Mouse (Mus musculus) intestine, embryonic 15.5 days (tissue): ENCODE data around the gene Clic1. TPM values are rescaled to one million over a fixed set of nuclear protein-coding genes. Genes with fewer than 3 reads are reported as not detected.
A peak's percentile ranks its signal among the peaks of the same experiment; 100 is the strongest.
"Not testable (repeated sequence)": the region's sequence is repeated elsewhere in the genome, so short reads cannot be mapped to it uniquely, and the experiment has no call there.

ENCODE experiments used
- ATAC-seq: fragments of 200-750 bp; cut with Nextera tagmentation; 2 replicates; pipeline ENCODE4 v1.8.0; 2017; ENCODE audit warnings: moderate TSS enrichment, moderate library complexity
- H3K27ac ChIP-seq: fragments of 300-500 bp; sonication (generic); 2 replicates; pipeline ENCODE4 v1.5.1; 2015; ENCODE audit warnings: mild to moderate bottlenecking, inconsistent platforms
- H3K27me3 ChIP-seq: fragments of 300-500 bp; sonication (generic); replicated peaks from 2 replicates; pipeline ENCODE4 v1.6.1; 2015; ENCODE audit warnings: inconsistent platforms
- H3K36me3 ChIP-seq: fragments of 300-500 bp; sonication (generic); 2 replicates; pipeline ENCODE4 v1.6.1; 2015; ENCODE audit warnings: inconsistent platforms
- H3K4me1 ChIP-seq: fragments of 300-500 bp; sonication (generic); replicated peaks from 2 replicates; pipeline ENCODE4 v1.6.1; 2015; ENCODE audit warnings: inconsistent platforms
- H3K4me2 ChIP-seq: fragments of 300-500 bp; sonication (generic); replicated peaks from 2 replicates; pipeline ENCODE4 v1.6.1; 2015; ENCODE audit warnings: mild to moderate bottlenecking, inconsistent platforms
- H3K4me3 ChIP-seq: fragments of 300-500 bp; sonication (generic); replicated peaks from 2 replicates; pipeline ENCODE4 v1.5.1; 2015; ENCODE audit warnings: inconsistent platforms
- H3K9ac ChIP-seq: fragments of 300-500 bp; sonication (generic); 2 replicates; pipeline ENCODE4 v1.6.1; 2015; ENCODE audit warnings: inconsistent platforms
- H3K9me3 ChIP-seq: fragments of 300-500 bp; sonication (generic); 2 replicates; pipeline ENCODE4 v1.6.1; 2016; ENCODE audit warnings: inconsistent platforms
- WGBS: fragments of 180-500 bp; shearing (Covaris S2); methylation state at CpG from one replicate; pipeline ENCODE4 v1.1.7; 2015; 5-methylcytosine and 5-hydroxymethylcytosine counted together
- polyA plus RNA-seq: library from polyadenylated mRNA; unstranded; fragments of >200 nt; fragmentation: Nextera tagmentation; extraction: Ambion mirVana; gene quantifications from 2 replicates; pipeline ENCODE4 v1.2.1, GENCODE M21; 2015

The Clic1 gene
- 385 and 387 TPM in 2 replicates for polyA plus RNA-seq

DNA sequence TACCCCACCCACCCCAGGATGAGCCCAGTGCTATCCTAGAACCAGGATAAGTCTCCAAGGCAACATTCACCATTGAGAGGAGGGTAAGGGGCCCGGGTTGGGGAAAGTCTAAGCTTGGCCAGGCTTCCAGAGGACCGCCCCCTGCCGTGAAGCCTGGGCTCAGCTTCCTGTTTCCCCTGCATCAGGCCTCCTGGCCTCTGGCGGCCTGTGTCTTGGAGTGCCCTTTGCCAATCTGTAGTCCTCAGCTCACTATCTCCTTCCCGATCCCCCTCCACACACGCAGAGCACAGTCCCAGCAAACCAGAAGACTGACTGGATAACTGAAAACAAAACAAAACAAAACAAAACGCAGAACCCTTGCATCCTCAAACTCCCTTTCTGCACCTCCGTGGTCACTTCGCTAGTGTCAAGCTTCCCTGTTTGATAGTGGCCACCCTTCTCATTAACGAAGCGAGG, at the start of gene Clic1:
TSS of gene Clic1 (plus strand) at position 406 of the 456 bp plus-strand sequence.
- H3K4me2 ChIP-seq, result peak within 1 kb of the TSS; percentile 99
- under 1% methylated on average over 11 of the region's 11 CpGs for WGBS
- peaks cover 43% of the 10 kb centered on the region for H3K4me1 ChIP-seq
- peak within 1 kb of the TSS; percentile 100 for H3K27ac ChIP-seq
- H3K36me3 ChIP-seq, result peaks cover 14% of the 10 kb centered on the region
- peak within 1 kb of the TSS; percentile 79 for H3K9ac ChIP-seq
- 0 out of 2 replicates have a peak, but pooled peaks cover 4% of the 10 kb centered on the region for H3K9me3 ChIP-seq
- H3K27me3 ChIP-seq, result no peaks in the 10 kb centered on the region
- H3K4me3 ChIP-seq, result peak within 1 kb of the TSS; percentile 61
- ATAC-seq, result peak; percentile 50

DNA sequence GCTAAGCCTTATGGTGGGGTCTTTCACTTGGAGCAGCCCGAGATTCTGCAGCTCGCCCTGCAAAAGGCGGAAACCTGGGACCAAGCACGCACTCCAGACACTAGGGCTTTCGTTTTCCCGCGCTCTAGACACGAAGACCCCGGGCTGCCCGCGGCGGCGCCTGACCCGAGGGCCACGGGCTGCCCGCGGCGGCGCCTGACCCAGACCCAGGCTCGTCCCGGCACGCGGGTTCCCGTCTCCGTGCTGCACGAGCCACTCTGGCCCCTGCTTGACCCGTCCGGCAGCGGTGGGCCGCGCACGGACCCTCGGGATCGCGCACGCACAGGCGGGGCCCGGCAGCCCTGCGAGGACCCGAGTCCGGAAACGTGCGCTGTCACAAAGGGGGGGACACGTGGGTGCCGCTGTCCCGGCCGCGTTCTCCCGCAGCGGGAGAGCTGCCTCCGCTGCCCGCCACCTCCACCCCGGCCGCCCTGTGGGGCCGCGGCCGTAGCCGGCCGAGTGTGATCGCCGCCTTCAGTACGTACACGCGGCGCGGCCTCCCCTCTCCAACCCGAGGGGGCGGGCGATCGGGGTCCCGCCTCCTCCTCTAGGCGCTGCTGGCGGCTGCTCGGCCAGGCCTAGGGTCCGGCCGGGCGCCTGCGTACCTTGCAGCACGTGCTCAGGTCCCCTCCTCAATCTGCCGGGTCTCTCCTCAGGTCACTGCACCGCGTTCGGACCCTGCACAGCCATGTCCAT, 48.9 kb upstream of the Clic1 start, which contains the start of gene Vars:
TSS of gene Vars (plus strand) at position 271 of the 735 bp plus-strand sequence.
- peak within 1 kb of the TSS; percentile 98 for H3K27ac ChIP-seq
- H3K4me1 ChIP-seq, result peaks cover 48% of the 10 kb centered on the region
- no peaks in the 10 kb centered on the region for H3K27me3 ChIP-seq
- peak within 1 kb of the TSS; percentile 80 for H3K4me3 ChIP-seq
- peak within 1 kb of the TSS; percentile 93 for H3K4me2 ChIP-seq
- peak; percentile 92 for ATAC-seq
- H3K9ac ChIP-seq, result peak within 1 kb of the TSS; percentile 98
- H3K36me3 ChIP-seq, result peaks cover 24% of the 10 kb centered on the region
- under 1% methylated on average over 83 of the region's 83 CpGs for WGBS
- no peaks in the 10 kb centered on the region for H3K9me3 ChIP-seq

DNA sequence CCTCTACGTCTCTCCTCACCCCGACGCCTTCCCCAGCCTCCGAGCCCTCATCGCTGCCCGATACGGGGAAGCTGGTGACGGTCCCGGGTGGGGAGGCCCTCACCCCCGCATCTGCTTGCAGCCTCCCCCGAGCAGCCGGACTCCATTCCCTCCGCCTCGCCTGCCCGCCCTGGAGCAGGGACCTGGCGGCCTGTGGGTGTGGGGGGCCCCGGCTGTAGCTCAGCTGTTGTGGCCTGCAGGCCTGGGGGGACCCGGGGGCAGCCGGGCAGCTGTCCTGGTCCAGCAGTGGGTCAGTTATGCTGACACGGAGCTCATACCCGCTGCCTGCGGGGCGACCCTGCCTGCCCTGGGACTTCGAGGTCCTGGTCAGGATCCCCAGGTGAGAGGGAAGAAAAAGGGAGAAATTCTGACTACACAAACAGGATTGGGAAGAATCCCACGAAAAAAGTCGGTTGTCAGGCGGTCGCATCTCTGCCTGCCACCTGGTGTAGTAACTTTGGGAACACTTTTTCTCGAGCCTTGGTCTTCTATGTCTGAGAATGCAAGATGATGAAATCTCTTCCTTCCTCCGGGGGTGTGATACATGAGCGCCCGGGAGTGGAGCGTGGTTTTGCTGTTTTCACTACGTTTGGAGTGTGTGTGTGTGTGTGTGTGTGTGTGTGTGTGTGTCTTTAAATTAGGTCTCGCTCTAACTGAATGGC, 48.2 kb upstream of the Clic1 start:
- WGBS, result under 1% methylated on average over 35 of the region's 35 CpGs
- Histone ChIP-seq H3K36me3 (peaks cover 27% of the 10 kb centered on the region), H3K4me1 (peaks cover 45% of the 10 kb centered on the region), H3K27ac (peak overlapping the region; percentile 98), H3K27me3 (no peaks in the 10 kb centered on the region), H3K9me3 (no peaks in the 10 kb centered on the region), H3K9ac (peak overlapping the region; percentile 98), H3K4me2 (peak overlapping the region; percentile 93), H3K4me3 (peak overlapping the region; percentile 80)
- ATAC-seq, result peak; percentile 29

DNA sequence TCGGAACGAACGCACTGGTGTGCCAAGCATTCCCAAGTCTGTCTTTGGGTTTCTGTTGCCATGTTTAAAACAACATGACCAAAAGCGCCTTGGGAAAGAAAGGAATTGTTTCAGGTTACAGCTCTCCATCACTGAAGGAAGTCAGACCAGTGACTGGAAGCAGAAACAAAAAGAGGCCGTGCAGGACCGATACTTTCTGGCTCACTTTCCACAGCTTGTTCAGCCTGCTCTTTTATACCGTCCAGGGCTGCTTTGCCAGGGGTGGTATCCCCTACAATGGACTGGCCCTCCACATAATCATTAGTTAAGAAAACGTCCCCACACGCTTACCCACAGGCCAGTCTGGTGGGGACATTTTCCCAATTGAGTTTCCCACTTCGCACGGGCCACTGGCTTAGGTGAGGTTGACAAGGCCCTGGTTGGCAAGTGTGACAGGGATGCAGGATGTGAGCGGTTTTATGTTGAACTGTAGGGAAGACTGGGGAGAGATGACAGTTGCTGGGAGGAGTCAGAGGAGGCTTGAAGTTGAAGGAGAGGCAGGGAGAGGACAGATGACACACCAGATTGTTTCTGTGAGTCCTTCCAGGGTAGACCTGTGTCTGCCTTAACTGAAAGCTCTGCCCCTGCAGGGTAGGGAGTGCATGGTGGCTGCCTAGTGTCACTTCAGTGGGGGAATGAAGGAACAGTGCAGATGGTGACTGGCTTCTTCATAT, 47.5 kb upstream of the Clic1 start:
- Histone ChIP-seq H3K4me2 (peak overlapping the region; percentile 93), H3K9me3 (no peaks in the 10 kb centered on the region), H3K9ac (peak overlapping the region; percentile 98), H3K27me3 (no peaks in the 10 kb centered on the region), H3K4me3 (peak overlapping the region; percentile 80), H3K36me3 (peaks cover 30% of the 10 kb centered on the region), H3K4me1 (peaks cover 41% of the 10 kb centered on the region), H3K27ac (peak overlapping the region; percentile 98)
- 8% methylated on average over 12 of the region's 12 CpGs for WGBS
- no peak for ATAC-seq

DNA sequence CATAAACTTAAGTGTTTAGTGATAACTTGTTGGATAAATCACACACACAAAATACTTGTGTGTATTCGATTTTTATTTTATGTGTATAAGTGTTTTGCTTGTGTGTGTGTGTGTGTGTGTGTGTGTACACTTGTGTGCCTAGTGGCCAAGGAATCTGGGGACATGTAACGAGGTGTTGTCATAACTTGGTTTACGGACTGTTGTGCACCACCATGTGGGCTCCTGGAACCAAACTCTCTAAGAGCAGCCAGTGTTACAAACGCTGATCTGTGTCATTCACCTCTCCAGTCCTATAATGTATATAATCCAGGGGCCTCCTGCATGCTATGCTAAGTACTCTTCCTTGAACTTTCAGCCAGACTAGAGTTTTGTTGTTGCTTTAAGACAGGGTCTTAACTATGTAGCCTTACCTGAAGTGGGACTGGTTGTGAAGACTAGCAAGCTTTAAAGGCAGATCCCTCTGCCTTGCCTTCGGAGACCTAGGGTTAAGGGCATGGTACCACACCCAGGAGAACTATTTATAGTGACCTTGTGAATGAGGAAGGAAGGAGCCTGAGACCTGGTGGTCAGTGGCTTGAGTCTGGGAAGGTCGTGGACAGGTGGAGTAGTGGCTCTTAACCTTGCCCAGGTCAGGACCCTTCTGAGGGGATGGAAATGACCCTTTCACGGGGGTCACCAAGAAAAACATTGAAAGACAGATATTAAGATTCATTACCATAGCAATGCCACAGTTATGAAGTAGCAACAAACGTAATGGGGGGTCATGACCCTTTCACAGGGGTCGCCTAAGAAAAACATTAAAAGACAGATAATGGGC, 46.5 kb upstream of the Clic1 start:
- no peak overlapping the region; the same call in 1 of the 2 replicates for H3K9ac ChIP-seq
- H3K9me3 ChIP-seq, result no peaks in the 10 kb centered on the region
- H3K4me1 ChIP-seq, result peaks cover 38% of the 10 kb centered on the region
- no peak overlapping the region for H3K4me3 ChIP-seq
- peaks cover 33% of the 10 kb centered on the region for H3K36me3 ChIP-seq
- H3K4me2 ChIP-seq, result peak overlapping the region; percentile 93
- 40% methylated on average over 9 of the region's 9 CpGs for WGBS
- H3K27me3 ChIP-seq, result no peaks in the 10 kb centered on the region
- no peak for ATAC-seq
- H3K27ac ChIP-seq, result no peak overlapping the region

DNA sequence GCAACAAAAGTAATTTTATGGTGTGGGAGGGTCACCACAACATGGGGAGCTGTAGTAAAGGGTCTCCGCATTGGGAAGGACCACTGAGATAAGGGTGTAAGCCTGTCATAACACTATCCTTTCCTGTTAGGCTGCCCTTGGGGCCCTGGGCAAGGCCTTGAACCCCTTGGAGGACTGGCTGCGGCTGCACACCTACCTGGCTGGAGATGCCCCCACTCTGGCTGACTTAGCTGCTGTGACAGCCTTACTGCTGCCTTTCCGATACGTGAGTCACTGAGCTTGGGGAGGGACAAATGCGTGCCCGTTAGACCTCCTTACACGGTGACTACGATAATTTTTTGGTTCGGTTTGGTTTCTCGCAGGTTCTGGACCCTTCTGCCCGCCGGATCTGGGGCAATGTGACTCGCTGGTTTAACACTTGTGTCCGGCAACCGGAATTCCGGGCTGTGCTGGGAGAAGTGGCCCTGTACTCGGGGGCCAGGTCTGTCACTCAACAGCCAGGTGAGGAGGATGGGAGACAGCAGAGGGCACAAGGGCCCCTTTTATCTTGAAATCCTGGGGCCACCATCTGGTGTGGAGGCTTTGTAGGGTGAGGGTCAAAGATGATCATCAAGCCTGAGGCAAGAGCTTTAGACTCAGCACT, 45.6 kb upstream of the Clic1 start:
- Histone ChIP-seq H3K9me3 (no peaks in the 10 kb centered on the region), H3K27ac (no peak overlapping the region), H3K36me3 (peaks cover 37% of the 10 kb centered on the region), H3K9ac (no peak overlapping the region), H3K27me3 (no peaks in the 10 kb centered on the region), H3K4me3 (no peak overlapping the region), H3K4me2 (no peak overlapping the region), H3K4me1 (peaks cover 30% of the 10 kb centered on the region)
- ATAC-seq, result no peak
- WGBS, result 93% methylated on average over 17 of the region's 17 CpGs

DNA sequence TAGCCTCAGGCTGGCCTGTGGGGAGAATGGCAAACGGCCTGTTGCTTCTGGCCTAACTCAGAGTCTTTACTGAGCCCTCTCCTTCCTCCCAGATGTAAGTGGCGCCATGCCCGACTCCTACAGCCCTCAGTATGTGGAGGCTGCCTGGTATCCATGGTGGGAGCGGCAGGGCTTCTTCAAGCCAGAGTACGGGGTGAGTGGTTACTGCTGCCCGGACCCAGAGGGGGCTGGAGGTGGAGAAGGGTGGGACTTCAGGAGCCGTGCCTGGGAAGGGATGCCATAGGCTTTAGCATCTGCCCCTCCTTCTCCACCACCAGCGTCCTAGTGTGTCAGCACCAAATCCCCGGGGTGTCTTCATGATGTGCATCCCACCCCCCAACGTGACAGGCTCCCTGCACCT, 44.6 kb upstream of the Clic1 start:
- Histone ChIP-seq H3K4me2 (no peak overlapping the region), H3K27me3 (no peaks in the 10 kb centered on the region), H3K27ac (no peak overlapping the region), H3K9ac (no peak overlapping the region), H3K4me3 (no peak overlapping the region), H3K9me3 (no peaks in the 10 kb centered on the region), H3K4me1 (peaks cover 21% of the 10 kb centered on the region), H3K36me3 (peaks cover 38% of the 10 kb centered on the region)
- whole genome bisulfite sequencing, result 93% methylated on average over 10 of the region's 10 CpGs
- no peak for ATAC-seq

DNA sequence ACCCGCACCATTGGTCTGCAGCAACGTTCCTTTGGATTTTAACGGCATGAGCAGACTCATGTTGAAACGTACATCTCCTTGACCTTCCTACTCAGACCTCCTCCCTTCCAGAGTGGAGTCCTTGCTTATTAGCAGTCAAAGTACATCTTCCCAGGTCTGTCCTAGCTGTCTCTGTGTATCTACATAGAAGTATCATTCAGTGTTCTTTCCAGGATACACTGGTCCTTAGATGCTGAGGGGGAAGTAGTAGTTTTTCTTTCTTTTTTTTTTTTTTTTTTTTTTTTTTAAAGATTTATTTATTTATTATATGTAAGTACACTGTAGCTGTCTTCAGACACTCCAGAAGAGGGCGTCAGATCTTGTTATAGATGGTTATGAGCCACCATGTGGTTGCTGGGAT, 43.9 kb upstream of the Clic1 start:
- not testable (repeated sequence) for H3K9ac ChIP-seq, H3K4me3 ChIP-seq, H3K27ac ChIP-seq, ATAC-seq, H3K4me2 ChIP-seq, H3K9me3 ChIP-seq, H3K27me3 ChIP-seq
- peaks cover 45% of the 10 kb centered on the region for H3K36me3 ChIP-seq
- peaks cover 21% of the 10 kb centered on the region for H3K4me1 ChIP-seq
- 98% methylated on average over 4 of the region's 5 CpGs for WGBS

DNA sequence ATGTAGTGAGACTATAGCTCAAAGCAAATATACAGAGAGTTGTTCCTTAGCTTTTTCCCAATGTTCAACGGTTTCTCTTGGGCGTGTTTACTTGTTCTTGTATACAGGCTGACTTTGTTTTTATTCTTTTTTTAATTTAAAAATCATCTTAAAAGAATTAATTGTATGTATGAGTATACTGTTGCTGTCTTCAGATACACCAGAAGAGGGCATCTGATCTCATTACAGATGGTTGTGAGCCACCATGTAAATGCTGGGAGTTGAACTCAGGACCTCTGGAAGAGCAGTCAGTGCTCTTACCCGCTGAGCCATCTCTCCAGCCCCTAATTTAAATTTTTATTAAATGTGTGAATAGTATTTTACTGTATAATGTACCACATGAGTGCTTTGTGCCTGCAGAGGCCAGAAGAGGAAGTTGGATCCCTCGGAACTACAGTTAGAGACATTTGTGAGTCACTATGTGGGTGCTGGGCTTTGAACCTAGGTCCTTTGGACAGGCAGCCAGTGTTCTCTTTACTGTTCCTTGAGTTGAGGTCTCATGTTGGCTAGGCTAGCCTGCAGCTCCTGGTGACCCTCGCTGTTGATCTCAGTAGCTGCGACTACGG, 42.3 kb upstream of the Clic1 start:
- H3K36me3 ChIP-seq, result peaks cover 60% of the 10 kb centered on the region
- no peak for ATAC-seq
- 94% methylated on average over 7 of the region's 7 CpGs for WGBS

DNA sequence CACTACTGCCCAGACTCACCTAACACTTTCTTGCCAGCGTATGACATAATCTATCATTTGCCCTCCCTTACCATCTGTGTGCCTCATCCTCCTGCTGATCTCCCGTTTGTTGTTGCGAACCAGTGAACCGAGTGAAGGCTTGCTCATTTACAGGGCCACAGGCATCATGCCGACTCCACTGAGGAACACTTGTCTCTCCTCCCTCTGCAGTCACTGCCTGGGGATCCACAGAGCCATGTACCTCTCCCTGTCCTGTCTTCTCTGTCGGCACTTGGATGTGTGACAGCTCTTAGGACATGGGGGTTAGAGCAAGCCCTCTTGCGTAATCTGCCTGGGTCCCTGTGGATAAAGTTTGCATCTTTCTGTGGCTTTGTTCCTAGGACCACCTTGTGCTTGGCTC, 40.2 kb upstream of the Clic1 start:
- H3K36me3 ChIP-seq, result peaks cover 74% of the 10 kb centered on the region
- no peaks in the 10 kb centered on the region for H3K27me3 ChIP-seq
- 89% methylated on average over 7 of the region's 7 CpGs for WGBS

More for the DNA sequence above, 42.3 kb upstream of the Clic1 start:
- no peak overlapping the region for H3K4me2 ChIP-seq
- no peak overlapping the region for H3K27ac ChIP-seq
- no peaks in the 10 kb centered on the region for H3K27me3 ChIP-seq
- H3K9ac ChIP-seq, result no peak overlapping the region
- H3K4me3 ChIP-seq, result no peak overlapping the region
- H3K4me1 ChIP-seq, result peaks cover 17% of the 10 kb centered on the region
- no peaks in the 10 kb centered on the region for H3K9me3 ChIP-seq

DNA sequence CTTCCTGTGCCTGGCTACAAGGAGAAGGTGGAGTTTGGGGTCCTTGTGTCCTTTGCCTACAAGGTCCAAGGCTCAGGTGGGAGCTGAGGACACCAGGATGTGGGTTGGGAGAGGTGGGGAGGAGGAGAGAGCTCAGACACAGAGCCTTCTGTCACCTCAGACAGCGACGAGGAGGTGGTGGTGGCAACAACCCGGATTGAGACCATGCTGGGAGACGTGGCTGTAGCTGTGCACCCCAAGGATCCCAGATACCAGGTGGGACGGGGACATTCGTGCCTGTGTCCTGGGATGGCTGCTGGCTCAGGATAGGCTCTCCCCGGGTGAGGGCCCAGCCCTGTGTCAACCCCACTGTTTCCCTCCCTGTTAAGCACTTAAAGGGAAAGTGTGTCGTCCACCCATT, 38.3 kb upstream of the Clic1 start:
- Histone ChIP-seq H3K27ac (no peak overlapping the region), H3K9ac (no peak overlapping the region), H3K4me3 (no peak overlapping the region), H3K36me3 (peaks cover 77% of the 10 kb centered on the region), H3K9me3 (no peaks in the 10 kb centered on the region), H3K27me3 (no peaks in the 10 kb centered on the region), H3K4me2 (no peak overlapping the region), H3K4me1 (peaks cover 9% of the 10 kb centered on the region)
- ATAC-seq, result no peak
- 96% methylated on average over 8 of the region's 8 CpGs for WGBS

More for the DNA sequence above, 40.2 kb upstream of the Clic1 start:
- ATAC-seq, result no peak
- no peak overlapping the region for H3K9ac ChIP-seq
- H3K4me3 ChIP-seq, result no peak overlapping the region
- H3K4me1 ChIP-seq, result no peaks in the 10 kb centered on the region
- no peak overlapping the region for H3K27ac ChIP-seq
- no peak overlapping the region for H3K4me2 ChIP-seq
- no peaks in the 10 kb centered on the region for H3K9me3 ChIP-seq
